8 mouse cellular contexts compared by ENCODE assay signal in genomic region chr2:130906584-130907315, GRCm38 (mm10). TPM values are rescaled to one million over a fixed set of nuclear protein-coding genes. Genes with fewer than 3 reads are reported as not detected.
DNase-seq lines count a peak whose midpoint lies in the region; ATAC-seq and TF ChIP-seq lines count a peak whose summit lies in the region.

No protein-coding gene starts in this region.

- H3K4me3 ChIP-seq in layer of hippocampus, adult 2 months, result peak overlapping the region; percentile 93
- H3K4me3 ChIP-seq in midbrain, embryonic 10.5 days, result peak overlapping the region; percentile 97

- H3K4me1 ChIP-seq in midbrain, embryonic 10.5 days, result peaks cover 22% of the 10 kb centered on the region

- no peak for DNase-seq in frontal cortex, postnatal 10 days (ENCODE audit: low spot score in 2 of 2)
- DNase-seq in 416B (ENCODE audit: low read depth), result peak; percentile 32
- DNase-seq in cerebellum, adult 9-10 months, result peak; percentile 36
- peak; percentile 45 for DNase-seq in gastrocnemius, postnatal 10 days
- DNase-seq in layer of hippocampus, adult 2 months (ENCODE audit: low spot score in 2 of 2), result no peak
- DNase-seq in midbrain, embryonic 10.5 days (ENCODE audit: low spot score), result no peak
- DNase-seq in Muller cell, postnatal 12 days (ENCODE audit: inconsistent ontology term), result no peak

- peak overlapping the region; percentile 93 for H3K27ac ChIP-seq in layer of hippocampus, adult 2 months
- peak overlapping the region; percentile 87 for H3K27ac ChIP-seq in midbrain, embryonic 10.5 days (replicated peaks)

- ATAC-seq in frontal cortex, adult (ENCODE audit: low TSS enrichment), result peak; percentile 28; the same call in 1 of the 2 replicates

- no peaks in the 10 kb centered on the region for H3K27me3 ChIP-seq in midbrain, embryonic 10.5 days (ENCODE audit: low read depth, poor library complexity, severe bottlenecking)

- WGBS in midbrain, embryonic 10.5 days, result under 1% methylated on average over 58 of the region's 58 CpGs

- H3K9me3 ChIP-seq in midbrain, embryonic 10.5 days (replicated peaks), result no peaks in the 10 kb centered on the region

- TF ChIP-seq CTCF in layer of hippocampus, adult 2 months (conservative IDR thresholded peaks at IDR 0.05), result no peak

- H3K36me3 ChIP-seq in midbrain, embryonic 10.5 days, result no peaks in the 10 kb centered on the region

RNA-seq across cellular contexts. Expression of gene Atrn, which starts 0.5 kb away (rescaled TPM):
- total RNA-seq in gastrocnemius, postnatal 10 days (2021), result 10 to 100 TPM; 20.5 to 24.6 TPM
- total RNA-seq in layer of hippocampus, adult 2 months (2021), result 100 to 1,000 TPM; 111 to 113 TPM
- polyA plus RNA-seq in midbrain, embryonic 10.5 days (2016; fragmentation: Nextera tagmentation; extraction: Ambion mirVana), result 5.7 and 6.6 TPM in 2 replicates

RNA-seq across cellular contexts. Expression of gene 4930402H24Rik, which starts 0.5 kb away (rescaled TPM):
- 10 to 100 TPM; 10.1 to 12.8 TPM for total RNA-seq in gastrocnemius, postnatal 10 days (2021)
- 10 to 100 TPM; 77.6 to 89.3 TPM for total RNA-seq in layer of hippocampus, adult 2 months (2021)
- 28.3 and 43.3 TPM in 2 replicates for polyA plus RNA-seq in midbrain, embryonic 10.5 days (2016; fragmentation: Nextera tagmentation; extraction: Ambion mirVana)

Comparison
In these comparisons a context has a peak if more than half of its experiments do, and no peak if none do; other contexts are left out.
1. DNase-seq: peak in 416B (single experiment), cerebellum, adult 9-10 months (single experiment) and gastrocnemius, postnatal 10 days (single experiment); none in frontal cortex, postnatal 10 days (0 of 2), layer of hippocampus, adult 2 months (0 of 2), midbrain, embryonic 10.5 days (single experiment) and Muller cell, postnatal 12 days (single experiment).
2. RNA of gene Atrn, which starts 0.5 kb away (total RNA-seq): 111 to 113 TPM in layer of hippocampus, adult 2 months; 20.5 to 24.6 TPM in gastrocnemius, postnatal 10 days; every median in the first group is over 4 times any median in the second.
3. RNA of gene 4930402H24Rik, which starts 0.5 kb away (total RNA-seq): 77.6 to 89.3 TPM in layer of hippocampus, adult 2 months; 10.1 to 12.8 TPM in gastrocnemius, postnatal 10 days; every median in the first group is over 4 times any median in the second.